Mouse (Mus musculus): Measurements from ENCODE around the gene Rnf144a. TPM values are rescaled to one million over a fixed set of nuclear protein-coding genes. Genes with fewer than 3 reads are reported as not detected.

The Rnf144a gene
- total RNA-seq, 2 experiments from 2014 or later: 28.6 to 31.1 TPM

GRCm38 (mm10) chr12:26411841-26412450 is 3.1 kb downstream of the Rnf144a start:
- DNase-seq (ENCODE audit: low spot score in 2 of 2): no peak

GRCm38 (mm10) chr12:26410443-26410842 is 4.6 kb downstream of the Rnf144a start:
- DNase-seq (ENCODE audit: low spot score in 2 of 2): no peak

- no peak for DNase-seq (ENCODE audit: low spot score in 2 of 2)
These were observed 6.3 kb downstream of the Rnf144a start for GRCm38 (mm10) chr12:26408707-26409106.

GRCm38 (mm10) chr12:26404781-26405702 is 10.0 kb downstream of the Rnf144a start:
- peak; percentile 39 to 62 for DNase-seq (ENCODE audit: low spot score in 2 of 2)

GRCm38 (mm10) chr12:26403372-26404125 is 11.5 kb downstream of the Rnf144a start:
- no peak for DNase-seq (ENCODE audit: low spot score in 2 of 2)

- no peak for DNase-seq (ENCODE audit: low spot score in 2 of 2)
These were observed 13.2 kb downstream of the Rnf144a start for GRCm38 (mm10) chr12:26401696-26402470.

- DNase-seq (ENCODE audit: low spot score in 2 of 2): no peak
These were observed 13.8 kb downstream of the Rnf144a start for GRCm38 (mm10) chr12:26401254-26401653.

GRCm38 (mm10) chr12:26400762-26401161 is 14.3 kb downstream of the Rnf144a start:
- DNase-seq (ENCODE audit: low spot score in 2 of 2): no peak

- DNase-seq (ENCODE audit: low spot score in 2 of 2): peak; percentile 42 to 73
These were observed 15.7 kb downstream of the Rnf144a start for GRCm38 (mm10) chr12:26399391-26399790.

GRCm38 (mm10) chr12:26398597-26398996 is 16.5 kb downstream of the Rnf144a start:
- no peak for DNase-seq (ENCODE audit: low spot score in 2 of 2)

- DNase-seq (ENCODE audit: low spot score in 2 of 2): no peak
These were observed 20.3 kb downstream of the Rnf144a start for GRCm38 (mm10) chr12:26394485-26395470.

- peak in 1 of 2 experiments; percentile 43 for DNase-seq (ENCODE audit: low spot score in 2 of 2)
These were observed 21.8 kb downstream of the Rnf144a start for GRCm38 (mm10) chr12:26393291-26393690.

GRCm38 (mm10) chr12:26391162-26391561 is 23.9 kb downstream of the Rnf144a start:
- no peak for DNase-seq (ENCODE audit: low spot score in 2 of 2)

- DNase-seq (ENCODE audit: low spot score in 2 of 2): no peak
These were observed 27.5 kb downstream of the Rnf144a start for GRCm38 (mm10) chr12:26387523-26387922.

GRCm38 (mm10) chr12:26386947-26387346 is 28.1 kb downstream of the Rnf144a start:
- DNase-seq (ENCODE audit: low spot score in 2 of 2): no peak

- DNase-seq (ENCODE audit: low spot score in 2 of 2): no peak
These were observed 28.9 kb downstream of the Rnf144a start for GRCm38 (mm10) chr12:26386189-26386588.

GRCm38 (mm10) chr12:26385735-26386134 is 29.3 kb downstream of the Rnf144a start:
- DNase-seq (ENCODE audit: low spot score in 2 of 2): no peak

GRCm38 (mm10) chr12:26381730-26382129 is 33.3 kb downstream of the Rnf144a start:
- DNase-seq (ENCODE audit: low spot score in 2 of 2): no peak

- DNase-seq (ENCODE audit: low spot score in 2 of 2): peak; percentile 24 to 42
These were observed 35.3 kb downstream of the Rnf144a start for GRCm38 (mm10) chr12:26379797-26380196.

GRCm38 (mm10) chr12:26377691-26378090 is 37.4 kb downstream of the Rnf144a start:
- peak; percentile 70 to 80 for DNase-seq (ENCODE audit: low spot score in 2 of 2)

Data from left cerebral cortex, adult 18-20 months (tissue).